Mouse (Mus musculus) natural killer cell, adult 2 months (primary cell): ENCODE measurements around the gene C1qb.

Source experiments
- DNase-seq, 2 experiments: peaks; one replicate each; pipeline ENCODE4 v3.0.0; 2022; ENCODE audit warnings: low spot score in 2 of 2

Gene C1qb

DNA sequence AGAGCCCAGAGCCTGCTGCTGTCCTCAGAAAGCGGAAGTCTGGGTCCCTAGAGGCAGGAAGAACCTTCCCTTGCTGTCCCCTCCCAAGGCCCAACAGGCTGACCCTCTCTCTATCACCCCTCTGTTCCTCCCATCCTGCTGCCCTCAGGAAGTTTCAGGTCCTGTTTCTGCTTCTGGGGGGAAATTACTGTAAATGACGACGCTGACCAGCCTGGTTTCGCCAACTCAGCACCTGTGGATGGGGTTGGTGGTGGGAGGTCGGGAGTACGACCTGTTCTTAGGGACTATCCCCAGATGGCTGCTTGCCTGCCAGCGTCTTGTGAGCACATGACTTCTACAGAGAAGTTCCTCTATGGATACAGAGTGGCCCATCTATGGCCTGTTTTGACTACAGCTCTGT is at the start of gene C1qb:
Gene C1qb, minus strand, starts transcription at position 87 of the 400 bp plus-strand sequence.
- no peak for DNase-seq

GRCm38 (mm10) chr4:136934746-136935613 is 49.0 kb upstream of the C1qb start:
- DNase-seq = no peak

DNA sequence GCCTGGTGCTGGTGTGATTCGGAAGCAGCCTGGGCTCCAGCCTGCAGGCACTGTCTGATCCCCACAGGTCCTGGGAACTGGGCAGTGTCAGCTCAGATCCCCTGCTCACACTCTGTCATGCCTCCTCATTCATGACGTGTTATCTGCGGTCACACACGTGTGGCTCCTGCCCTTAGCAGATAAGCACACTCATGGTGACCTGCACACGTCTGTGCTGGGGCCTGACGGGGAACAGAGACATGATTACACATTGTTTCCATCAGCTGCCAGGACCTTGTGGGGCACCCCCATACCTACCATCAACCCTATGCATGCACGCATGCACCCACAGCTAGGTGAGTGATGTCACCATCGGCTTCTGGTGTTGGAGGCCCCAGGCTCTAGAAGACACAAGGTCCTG is 44.5 kb upstream of the C1qb start:
- no peak for DNase-seq

GRCm38 (mm10) chr4:136928928-136929327 is 42.9 kb upstream of the C1qb start:
- peak in 1 of 2 experiments; percentile 6 for DNase-seq

DNA sequence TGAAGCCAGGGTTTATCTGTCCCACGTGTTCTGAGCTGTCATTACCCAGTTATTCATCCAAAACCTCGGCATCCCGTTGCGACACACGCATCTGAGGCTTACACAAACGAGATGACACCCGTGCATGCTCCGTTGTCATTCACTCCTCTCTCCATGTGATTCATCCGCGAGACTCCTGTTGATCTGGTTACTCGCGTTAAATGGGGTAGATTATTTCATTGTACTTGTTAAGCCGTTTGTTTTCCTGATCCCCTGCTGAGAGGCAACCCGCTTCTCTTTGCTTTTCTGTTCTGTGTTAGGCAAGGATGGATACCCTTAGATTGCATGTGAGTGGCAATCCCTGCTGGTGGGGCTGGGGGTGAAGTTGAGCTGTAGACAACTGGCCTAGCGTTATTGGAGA is 39.8 kb upstream of the C1qb start:
- DNase-seq = no peak

DNA sequence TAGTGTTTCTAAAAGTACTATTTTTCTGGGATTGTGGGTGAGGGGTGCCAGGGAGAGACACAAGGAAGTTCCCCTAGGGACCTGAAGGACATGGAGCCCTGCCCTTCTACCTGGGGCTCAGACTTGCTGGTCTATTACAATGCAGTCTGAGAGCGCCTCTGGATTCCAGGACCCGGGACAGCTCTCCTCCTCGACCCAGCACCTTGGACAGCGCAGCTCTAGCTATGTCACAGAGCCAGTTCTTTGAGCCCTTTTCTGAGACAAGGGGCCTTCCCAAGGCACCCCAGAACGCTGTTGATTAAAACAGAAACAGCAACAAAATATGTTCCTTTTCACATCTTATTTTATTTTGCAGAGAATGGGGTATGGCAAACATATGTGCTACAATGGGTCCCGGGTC is 38.5 kb upstream of the C1qb start:
- no peak for DNase-seq

- no peak for DNase-seq
These were observed 33.5 kb upstream of the C1qb start for GRCm38 (mm10) chr4:136919526-136919925.

GRCm38 (mm10) chr4:136918834-136919233 is 32.8 kb upstream of the C1qb start:
- no peak for DNase-seq

- no peak for DNase-seq
These were observed 31.2 kb upstream of the C1qb start for GRCm38 (mm10) chr4:136917165-136917524.

DNA sequence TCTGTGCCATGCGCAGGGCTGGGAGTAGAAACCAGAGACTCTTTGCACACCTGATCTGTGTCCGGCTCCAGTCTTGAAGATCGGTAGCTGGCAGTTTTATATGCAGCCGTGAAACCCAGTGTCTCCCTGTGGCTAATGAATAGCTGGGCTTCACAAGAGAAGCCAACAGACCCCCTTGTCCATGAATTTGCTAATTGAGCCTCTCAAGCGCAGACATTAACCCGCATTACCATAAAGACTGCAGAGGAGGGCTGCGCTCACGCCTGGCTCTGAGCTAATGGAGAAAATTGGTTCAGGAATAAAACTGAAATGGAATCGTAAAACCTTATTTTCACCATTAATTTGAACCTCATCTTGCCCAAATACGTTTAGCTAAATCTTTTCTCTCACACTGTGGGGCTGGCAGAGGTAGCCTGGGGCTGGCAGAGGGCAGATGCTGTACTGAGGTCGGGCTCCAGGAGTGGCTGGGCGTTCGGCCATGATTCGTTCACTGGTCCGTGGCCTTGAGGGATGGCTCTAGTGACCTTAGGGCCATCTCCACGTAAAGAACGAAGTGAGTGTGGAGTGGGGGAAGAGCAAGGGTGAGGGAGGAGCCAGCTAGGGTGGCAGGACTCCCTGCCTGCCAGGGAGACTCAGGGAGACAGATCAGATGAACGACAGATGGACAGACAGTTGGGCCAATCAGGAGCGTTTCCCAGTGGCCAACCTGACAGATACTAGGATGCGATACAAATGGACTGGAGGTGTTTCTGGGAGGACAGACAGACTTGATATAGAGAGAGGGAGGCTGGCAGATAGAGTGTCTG is 30.6 kb upstream of the C1qb start:
- no peak for DNase-seq

GRCm38 (mm10) chr4:136912841-136913240 is 26.9 kb upstream of the C1qb start:
- DNase-seq = no peak

- DNase-seq = no peak
These were observed 25.8 kb upstream of the C1qb start for GRCm38 (mm10) chr4:136911804-136912203.

GRCm38 (mm10) chr4:136911211-136911646 is 25.2 kb upstream of the C1qb start:
- no peak for DNase-seq

- DNase-seq = no peak
These were observed 21.8 kb upstream of the C1qb start for GRCm38 (mm10) chr4:136907809-136908208.

DNA sequence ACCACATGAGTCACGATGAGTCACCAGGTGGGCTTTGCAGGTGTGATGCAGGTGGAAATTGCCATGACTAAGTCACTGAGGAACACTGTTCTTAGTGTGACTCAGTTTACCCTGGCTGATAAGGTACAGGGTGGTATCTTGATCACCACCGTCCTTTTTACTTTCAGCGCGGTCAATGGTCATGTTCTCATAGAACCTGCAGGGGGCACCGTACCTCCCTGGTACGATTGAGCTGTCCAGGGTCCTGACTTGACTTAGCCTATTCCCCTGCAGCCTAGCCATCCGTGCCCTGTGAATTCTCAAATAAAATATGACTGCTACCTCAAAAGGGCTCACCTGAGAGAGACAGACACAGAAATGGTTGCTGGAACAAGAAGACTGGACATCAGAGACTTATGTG is 21.0 kb upstream of the C1qb start:
- peak in 1 of 2 experiments; percentile 9 for DNase-seq

DNA sequence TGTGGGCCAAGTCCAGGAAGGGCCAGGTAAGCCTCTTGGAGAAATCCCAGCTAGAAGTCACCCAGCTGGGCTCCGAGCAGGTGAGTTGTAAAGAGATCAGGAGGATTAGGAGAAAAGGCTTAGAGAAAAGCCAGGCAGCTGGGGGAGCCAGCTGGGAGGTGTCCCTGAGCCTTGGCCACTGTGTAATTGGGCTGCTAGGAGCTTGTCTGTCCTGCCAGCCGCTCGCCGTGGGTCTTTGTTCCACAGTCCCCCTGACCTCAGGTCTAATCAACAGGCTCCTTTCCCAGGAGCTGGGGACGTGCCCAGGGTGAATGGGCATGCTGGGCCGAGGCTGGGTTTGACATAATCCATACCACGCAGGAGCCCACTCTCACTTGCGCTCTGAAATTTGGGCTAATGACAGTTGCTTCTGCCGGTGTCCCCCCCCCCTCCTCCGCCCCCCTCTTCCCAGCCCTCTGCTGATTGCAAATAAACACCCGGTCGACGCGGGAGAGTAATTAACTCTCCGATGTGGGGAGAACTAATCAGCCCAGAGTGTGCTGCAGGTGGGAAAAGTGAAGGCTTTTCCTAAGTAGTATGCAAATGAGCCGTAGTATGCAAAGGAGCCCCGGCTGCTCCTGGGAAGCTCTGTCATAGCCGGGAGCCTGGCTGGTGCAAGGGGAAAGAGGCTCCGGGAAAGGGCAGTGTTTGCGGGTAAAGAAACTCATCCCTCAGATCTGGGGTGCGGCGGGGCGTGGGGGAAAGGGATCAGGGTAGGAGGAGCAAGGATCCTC is 19.0 kb upstream of the C1qb start:
- no peak for DNase-seq

- DNase-seq = no peak
These were observed 13.2 kb upstream of the C1qb start for GRCm38 (mm10) chr4:136899154-136899553.

GRCm38 (mm10) chr4:136898637-136899036 is 12.7 kb upstream of the C1qb start, which contains the start of gene C1qa:
Gene C1qa, minus strand, starts transcription at chr4:136898803.
- no peak for DNase-seq

DNA sequence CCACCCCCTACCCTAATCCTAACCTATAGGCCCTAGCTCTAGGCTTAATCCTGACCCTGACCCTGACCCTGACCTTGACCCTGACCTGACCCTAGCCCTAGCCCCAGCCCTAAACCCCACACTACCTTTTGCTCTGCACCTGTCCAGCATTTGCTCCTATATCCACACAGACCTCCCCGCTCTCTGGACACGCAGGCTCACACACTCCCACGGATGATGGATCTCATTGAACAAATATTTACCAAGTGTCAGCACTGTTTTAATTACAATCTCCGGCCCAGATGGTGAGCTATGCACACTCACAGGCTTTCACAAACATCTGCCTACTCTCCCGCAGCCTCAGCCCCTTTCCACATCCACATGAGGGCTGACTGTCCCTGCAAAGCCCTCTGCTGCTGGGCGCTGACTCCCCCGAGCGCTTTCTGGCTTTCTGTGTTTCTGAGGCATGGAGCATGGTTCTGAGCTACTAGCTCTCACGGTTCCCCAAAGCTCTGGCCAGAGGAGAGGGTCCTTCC is 12.2 kb upstream of the C1qb start:
- no peak for DNase-seq

- no peak for DNase-seq
These were observed 10.5 kb upstream of the C1qb start for GRCm38 (mm10) chr4:136896461-136896860.

DNA sequence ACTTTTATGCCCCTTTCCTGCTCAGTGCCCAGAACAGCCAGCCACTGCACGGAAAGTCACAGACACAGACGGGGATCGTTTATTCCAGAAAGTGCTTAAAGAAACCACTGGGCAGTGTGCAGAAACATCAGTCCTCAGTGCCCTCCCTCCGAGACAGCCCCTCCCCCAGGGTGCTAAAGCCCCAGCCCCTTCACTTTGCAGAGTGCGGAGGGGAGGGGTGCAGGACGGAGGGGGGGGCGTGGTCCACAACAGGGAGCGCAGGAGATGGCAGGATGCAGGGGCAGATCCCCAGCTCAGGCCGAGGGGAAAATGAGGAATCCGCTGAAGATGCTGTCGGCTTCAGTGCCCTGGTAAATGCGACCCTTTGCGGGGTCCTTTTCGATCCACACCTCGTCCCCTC is 9.9 kb upstream of the C1qb start:
- no peak for DNase-seq

DNA sequence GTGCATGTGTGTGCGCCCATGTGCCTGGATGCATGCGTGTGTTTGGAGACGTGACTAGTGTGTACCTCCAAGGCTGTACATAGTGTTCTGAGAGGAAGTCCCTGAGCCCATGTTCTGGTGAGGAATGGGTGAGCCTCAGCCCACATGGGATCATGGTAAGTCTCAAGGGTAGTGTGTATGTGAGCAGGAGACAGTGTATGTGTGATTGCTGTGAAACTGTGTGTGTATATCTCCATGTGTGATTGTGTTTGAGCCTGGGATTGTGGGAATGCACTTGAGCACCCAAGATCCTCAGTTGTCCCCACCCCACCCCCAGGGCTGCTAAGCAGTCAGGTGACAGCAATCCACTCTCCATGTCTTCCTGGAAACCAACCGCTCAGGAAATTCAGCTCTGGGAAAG is 8.8 kb upstream of the C1qb start:
- DNase-seq = no peak
